Mouse (Mus musculus) retina, postnatal 1 day (tissue): Measurements from ENCODE around the gene Gm4301.
"Not testable (repeated sequence)": the region's sequence is repeated elsewhere in the genome, so short reads cannot be mapped to it uniquely, and the experiment has no call there.

Source experiments
- DNase-seq: peaks from one replicate; pipeline ENCODE4 v3.0.0-alpha.2; 2012

Gene Gm4301

DNA sequence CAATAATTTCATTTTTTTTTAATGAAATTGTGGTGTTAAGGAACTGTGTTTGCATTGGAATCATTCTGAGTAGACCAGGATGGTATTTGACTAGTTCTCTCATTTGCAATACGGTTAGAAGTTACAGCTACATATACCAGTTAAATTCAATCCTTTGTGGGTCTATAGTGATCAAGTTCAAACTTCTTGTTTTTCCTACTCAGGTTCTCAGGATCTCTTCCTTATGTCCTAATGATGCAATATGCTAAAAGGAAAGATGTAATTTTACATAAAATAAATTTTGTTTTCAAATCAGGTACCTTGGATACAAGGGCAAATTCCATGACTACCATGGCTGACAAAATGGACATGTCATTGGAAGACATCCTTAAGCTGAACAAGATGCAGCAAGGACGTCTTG is at the start of gene Gm4301:
Gene Gm4301 (plus strand): TSS at position 301 of the 400 bp plus-strand sequence.
- not testable (repeated sequence) for DNase-seq

DNA sequence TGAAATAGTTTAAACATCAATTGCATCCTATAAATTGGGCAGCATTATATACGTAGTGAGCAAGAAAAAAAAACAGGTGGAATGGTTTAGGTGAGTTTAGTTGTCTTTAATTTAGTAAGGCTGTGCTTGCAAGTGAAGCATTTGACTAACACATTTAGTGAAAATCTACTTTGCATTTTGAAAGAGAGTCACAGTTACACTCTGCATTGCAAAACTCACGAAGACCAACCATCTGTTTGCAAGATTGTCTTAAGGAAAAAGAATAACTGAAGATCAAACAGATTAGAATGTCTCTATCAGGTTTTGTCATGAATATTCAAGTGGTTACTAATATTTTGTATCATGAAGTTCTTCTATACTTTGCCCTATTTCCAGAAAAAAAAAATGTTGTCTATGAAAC is 39.4 kb upstream of the Gm4301 start:
- no peak for DNase-seq

DNA sequence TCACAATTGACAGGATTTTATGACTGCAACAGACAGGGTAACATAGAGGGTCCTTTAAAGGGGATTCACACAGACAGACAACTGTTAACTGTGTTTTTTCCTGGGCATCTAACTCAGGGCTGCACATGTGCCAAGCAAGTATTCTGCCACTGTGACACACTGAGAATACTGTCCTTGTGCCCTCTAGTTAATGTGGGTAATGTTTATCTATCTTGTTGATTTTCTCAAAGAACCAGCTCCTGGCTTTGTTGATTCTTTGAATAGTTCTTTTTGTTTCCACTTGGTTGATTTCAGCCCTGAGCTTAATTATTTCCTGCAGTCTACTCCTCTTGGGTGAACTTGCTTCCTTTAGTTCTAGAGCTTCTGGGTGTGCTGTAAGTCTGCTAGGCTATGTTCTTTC is 35.4 kb upstream of the Gm4301 start:
- DNase-seq, result not testable (repeated sequence)

DNA sequence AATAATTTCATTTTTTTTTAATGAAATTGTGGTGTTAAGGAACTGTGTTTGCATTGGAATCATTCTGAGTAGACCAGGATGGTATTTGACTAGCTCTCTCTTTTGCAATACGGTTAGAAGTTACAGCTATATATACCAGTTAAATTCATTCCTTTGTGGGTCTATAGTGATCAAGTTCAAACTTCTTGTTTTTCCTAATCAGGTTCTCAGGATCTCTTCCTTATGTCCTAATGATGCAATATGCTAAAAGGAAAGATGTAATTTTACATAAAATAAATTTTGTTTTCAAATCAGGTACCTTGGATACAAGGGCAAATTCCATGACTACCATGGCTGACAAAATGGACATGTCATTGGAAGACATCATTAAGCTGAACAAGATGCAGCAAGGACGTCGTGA is 5.1 kb downstream of the Gm4301 start, which contains the start of gene Gm4302:
Gene Gm4302 (plus strand): TSS at position 301 of the 400 bp plus-strand sequence.
- DNase-seq, result not testable (repeated sequence)

- DNase-seq, result not testable (repeated sequence)
These were observed 10.2 kb downstream of the Gm4301 start, which contains the start of gene Gm4303 for GRCm38 (mm10) chr10:100345672-100346071. Gene Gm4303 (plus strand): TSS chr10:100345972.

- not testable (repeated sequence) for DNase-seq
These were observed 15.3 kb downstream of the Gm4301 start, which contains the start of gene Gm4305 for GRCm38 (mm10) chr10:100350793-100351192. Gene Gm4305 (plus strand): TSS chr10:100351093.

DNA sequence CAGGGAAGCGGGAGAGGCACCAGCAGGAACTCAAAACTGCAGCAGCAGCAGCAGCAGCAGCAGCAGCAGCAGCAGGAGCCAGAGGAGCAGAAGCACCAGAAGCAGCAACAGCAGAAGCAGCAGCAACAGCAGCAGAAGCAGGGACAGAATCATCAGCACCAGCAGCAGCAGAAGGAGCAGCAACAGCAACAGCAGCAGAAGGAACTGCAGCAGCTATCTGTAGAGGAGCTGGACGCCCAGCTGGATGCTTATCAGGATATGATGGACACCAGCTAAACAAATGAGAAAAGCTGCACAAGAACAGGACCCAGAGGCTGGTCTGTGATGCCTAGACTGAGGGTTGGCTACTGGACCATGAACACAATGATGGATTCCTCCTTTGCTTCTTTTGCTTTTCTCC is 21.4 kb downstream of the Gm4301 start:
- not testable (repeated sequence) for DNase-seq

DNA sequence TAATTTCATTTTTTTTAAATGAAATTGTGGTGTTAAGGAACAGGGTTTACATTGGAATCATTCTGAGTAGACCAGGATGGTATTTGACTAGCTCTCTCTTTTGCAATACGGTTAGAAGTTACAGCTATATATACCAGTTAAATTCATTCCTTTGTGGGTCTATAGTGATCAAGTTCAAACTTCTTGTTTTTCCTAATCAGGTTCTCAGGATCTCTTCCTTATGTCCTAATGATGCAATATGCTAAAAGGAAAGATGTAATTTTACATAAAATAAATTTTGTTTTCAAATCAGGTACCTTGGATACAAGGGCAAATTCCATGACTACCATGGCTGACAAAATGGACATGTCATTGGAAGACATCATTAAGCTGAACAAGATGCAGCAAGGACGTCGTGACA is 25.6 kb downstream of the Gm4301 start, which contains the start of gene Gm4307:
Gene Gm4307 (plus strand): TSS at position 301 of the 400 bp plus-strand sequence.
- DNase-seq, result not testable (repeated sequence)

DNA sequence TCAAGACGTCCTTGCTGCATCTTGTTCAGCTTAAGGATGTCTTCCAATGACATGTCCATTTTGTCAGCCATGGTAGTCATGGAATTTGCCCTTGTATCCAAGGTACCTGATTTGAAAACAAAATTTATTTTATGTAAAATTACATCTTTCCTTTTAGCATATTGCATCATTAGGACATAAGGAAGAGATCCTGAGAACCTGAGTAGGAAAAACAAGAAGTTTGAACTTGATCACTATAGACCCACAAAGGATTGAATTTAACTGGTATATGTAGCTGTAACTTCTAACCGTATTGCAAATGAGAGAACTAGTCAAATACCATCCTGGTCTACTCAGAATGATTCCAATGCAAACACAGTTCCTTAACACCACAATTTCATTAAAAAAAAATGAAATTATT is 47.0 kb downstream of the Gm4301 start, which contains the start of gene Gm4312:
Gene Gm4312 (minus strand): TSS at position 101 of the 400 bp plus-strand sequence.
- not testable (repeated sequence) for DNase-seq
